Mouse (Mus musculus): ENCODE measurements around the gene Lias. TPM values are rescaled to one million over a fixed set of nuclear protein-coding genes. Genes with fewer than 3 reads are reported as not detected.

The Lias gene
- polyA plus RNA-seq, 1 experiment from 2014 or later, result 66.6 TPM

- H3K4me1 ChIP-seq, result peaks cover 20% of the 10 kb centered on the region
- H3K9ac ChIP-seq, result peak overlapping the region; percentile 78
- H3K4me2 ChIP-seq, result peak overlapping the region; percentile 84
- H3K9me3 ChIP-seq, result no peaks in the 10 kb centered on the region
- peaks cover 41% of the 10 kb centered on the region for H3K36me3 ChIP-seq (replicated peaks)
- ATAC-seq (ENCODE audit: low FRiP score), result peak; percentile 51
- 0 out of 2 replicates have a peak overlapping the region, but pooled peaks have one; percentile 66 for H3K27ac ChIP-seq
- no peaks in the 10 kb centered on the region for H3K27me3 ChIP-seq
- WGBS, result 3% methylated on average over 12 of the region's 12 CpGs
- H3K4me3 ChIP-seq (replicated peaks), result peak overlapping the region; percentile 98
Observed at GRCm38 (mm10) chr5:65391753-65392152, 456 bp downstream of the Lias start.

GRCm38 (mm10) chr5:65394425-65394824 lies 3.1 kb downstream of the Lias start:
- WGBS, result 92% methylated on average over 7 of the region's 7 CpGs
- peaks cover 43% of the 10 kb centered on the region for H3K36me3 ChIP-seq (replicated peaks)
- peaks cover 11% of the 10 kb centered on the region for H3K4me1 ChIP-seq

GRCm38 (mm10) chr5:65401251-65401994 lies 10.1 kb downstream of the Lias start:
- H3K36me3 ChIP-seq (replicated peaks), result peaks cover 72% of the 10 kb centered on the region
- H3K4me1 ChIP-seq, result no peaks in the 10 kb centered on the region
- no peak overlapping the region for H3K4me3 ChIP-seq (replicated peaks)
- H3K4me2 ChIP-seq, result no peak overlapping the region
- no peak overlapping the region for H3K9ac ChIP-seq
- H3K27me3 ChIP-seq, result no peaks in the 10 kb centered on the region
- peak; percentile 55; the same call in 1 of the 2 replicates for ATAC-seq (ENCODE audit: low FRiP score)
- H3K9me3 ChIP-seq, result no peaks in the 10 kb centered on the region
- H3K27ac ChIP-seq, result no peak overlapping the region
- 29% methylated on average over 2 of the region's 2 CpGs for WGBS

More at GRCm38 (mm10) chr5:65394425-65394824, 3.1 kb downstream of the Lias start:
- no peaks in the 10 kb centered on the region for H3K27me3 ChIP-seq
- no peak overlapping the region for H3K4me2 ChIP-seq
- ATAC-seq (ENCODE audit: low FRiP score), result no peak
- no peak overlapping the region for H3K9ac ChIP-seq
- no peak overlapping the region for H3K4me3 ChIP-seq (replicated peaks)
- no peak overlapping the region for H3K27ac ChIP-seq
- no peaks in the 10 kb centered on the region for H3K9me3 ChIP-seq

- WGBS, result 22% methylated on average over 12 of the region's 12 CpGs
- ATAC-seq (ENCODE audit: low FRiP score), result no peak
- H3K4me1 ChIP-seq, result peaks cover 6% of the 10 kb centered on the region
- no peak overlapping the region for H3K4me2 ChIP-seq
- H3K9ac ChIP-seq, result peak overlapping the region; percentile 27; the same call in 1 of the 2 replicates
- H3K36me3 ChIP-seq (replicated peaks), result peaks cover 53% of the 10 kb centered on the region
- peak overlapping the region; percentile 50; the same call in 1 of the 2 replicates for H3K27ac ChIP-seq
- no peaks in the 10 kb centered on the region for H3K9me3 ChIP-seq
- H3K4me3 ChIP-seq (replicated peaks), result no peak overlapping the region
- H3K27me3 ChIP-seq, result no peaks in the 10 kb centered on the region
Observed at GRCm38 (mm10) chr5:65407989-65408388, 16.7 kb downstream of the Lias start.

- 17% methylated on average over 26 of the region's 26 CpGs for WGBS
- Histone ChIP-seq H3K4me3 (replicated peaks) (no peak overlapping the region), H3K36me3 (replicated peaks) (peaks cover 57% of the 10 kb centered on the region), H3K9ac (no peak overlapping the region), H3K4me2 (peak overlapping the region; percentile 23; the same call in 1 of the 2 replicates), H3K27me3 (no peaks in the 10 kb centered on the region), H3K4me1 (peaks cover 8% of the 10 kb centered on the region; the same call in 1 of the 2 replicates), H3K27ac (no peak overlapping the region), H3K9me3 (no peaks in the 10 kb centered on the region)
- no peak for ATAC-seq (ENCODE audit: low FRiP score)
Observed at GRCm38 (mm10) chr5:65415653-65416458, 24.6 kb downstream of the Lias start.

GRCm38 (mm10) chr5:65419136-65419535 lies 27.8 kb downstream of the Lias start:
- Histone ChIP-seq H3K4me2 (no peak overlapping the region), H3K9ac (no peak overlapping the region), H3K4me3 (replicated peaks) (no peak overlapping the region), H3K4me1 (peaks cover 8% of the 10 kb centered on the region; the same call in 1 of the 2 replicates), H3K27me3 (no peaks in the 10 kb centered on the region), H3K36me3 (replicated peaks) (peaks cover 68% of the 10 kb centered on the region), H3K9me3 (no peaks in the 10 kb centered on the region), H3K27ac (no peak overlapping the region)
- WGBS, result 66% methylated on average over 10 of the region's 10 CpGs
- ATAC-seq (ENCODE audit: low FRiP score), result no peak

- Histone ChIP-seq H3K4me3 (replicated peaks) (no peak overlapping the region), H3K4me2 (no peak overlapping the region), H3K27ac (no peak overlapping the region), H3K9me3 (no peaks in the 10 kb centered on the region), H3K27me3 (no peaks in the 10 kb centered on the region), H3K9ac (no peak overlapping the region), H3K4me1 (peaks cover 4% of the 10 kb centered on the region; the same call in 1 of the 2 replicates), H3K36me3 (replicated peaks) (peaks cover 70% of the 10 kb centered on the region)
- no peak for ATAC-seq (ENCODE audit: low FRiP score)
- 81% methylated on average over 6 of the region's 6 CpGs for WGBS
Observed at GRCm38 (mm10) chr5:65420822-65421221, 29.5 kb downstream of the Lias start.

GRCm38 (mm10) chr5:65422803-65423202 lies 31.5 kb downstream of the Lias start:
- peaks cover 63% of the 10 kb centered on the region for H3K36me3 ChIP-seq (replicated peaks)
- no peak overlapping the region for H3K27ac ChIP-seq
- WGBS, result 93% methylated on average over 8 of the region's 8 CpGs
- ATAC-seq (ENCODE audit: low FRiP score), result no peak
- H3K9me3 ChIP-seq, result no peaks in the 10 kb centered on the region
- H3K4me2 ChIP-seq, result no peak overlapping the region
- H3K27me3 ChIP-seq, result no peaks in the 10 kb centered on the region
- no peak overlapping the region for H3K9ac ChIP-seq
- no peak overlapping the region for H3K4me3 ChIP-seq (replicated peaks)
- H3K4me1 ChIP-seq, result no peaks in the 10 kb centered on the region; the same call in 1 of the 2 replicates

- H3K9ac ChIP-seq, result no peak overlapping the region
- peaks cover 55% of the 10 kb centered on the region for H3K36me3 ChIP-seq (replicated peaks)
- no peaks in the 10 kb centered on the region for H3K9me3 ChIP-seq
- H3K4me1 ChIP-seq, result no peaks in the 10 kb centered on the region; the same call in 1 of the 2 replicates
- no peak overlapping the region for H3K27ac ChIP-seq
- ATAC-seq (ENCODE audit: low FRiP score), result no peak
- no peak overlapping the region for H3K4me3 ChIP-seq (replicated peaks)
- WGBS, result 93% methylated on average over 6 of the region's 6 CpGs
- no peaks in the 10 kb centered on the region for H3K27me3 ChIP-seq
- H3K4me2 ChIP-seq, result no peak overlapping the region
Observed at GRCm38 (mm10) chr5:65424215-65424614, 32.9 kb downstream of the Lias start.

GRCm38 (mm10) chr5:65425251-65425650 lies 34.0 kb downstream of the Lias start:
- no peak overlapping the region for H3K9ac ChIP-seq
- ATAC-seq (ENCODE audit: low FRiP score), result no peak
- no peak overlapping the region for H3K4me2 ChIP-seq
- 89% methylated on average over 5 of the region's 5 CpGs for WGBS
- H3K4me3 ChIP-seq (replicated peaks), result no peak overlapping the region
- no peaks in the 10 kb centered on the region for H3K9me3 ChIP-seq
- H3K27ac ChIP-seq, result no peak overlapping the region
- peaks cover 51% of the 10 kb centered on the region for H3K36me3 ChIP-seq (replicated peaks)
- no peaks in the 10 kb centered on the region for H3K4me1 ChIP-seq
- H3K27me3 ChIP-seq, result no peaks in the 10 kb centered on the region

GRCm38 (mm10) chr5:65428321-65428720 lies 37.0 kb downstream of the Lias start:
- Histone ChIP-seq H3K9ac (no peak overlapping the region), H3K27ac (no peak overlapping the region), H3K9me3 (no peaks in the 10 kb centered on the region), H3K4me3 (replicated peaks) (no peak overlapping the region), H3K27me3 (no peaks in the 10 kb centered on the region), H3K4me2 (no peak overlapping the region), H3K4me1 (no peaks in the 10 kb centered on the region), H3K36me3 (replicated peaks) (peaks cover 21% of the 10 kb centered on the region)
- ATAC-seq (ENCODE audit: low FRiP score), result no peak
- 27% methylated on average over 4 of the region's 4 CpGs for WGBS

- Histone ChIP-seq H3K9me3 (no peaks in the 10 kb centered on the region), H3K27me3 (no peaks in the 10 kb centered on the region), H3K4me2 (no peak overlapping the region), H3K4me3 (replicated peaks) (no peak overlapping the region), H3K9ac (no peak overlapping the region), H3K27ac (no peak overlapping the region), H3K4me1 (peaks cover 6% of the 10 kb centered on the region), H3K36me3 (replicated peaks) (peaks cover 16% of the 10 kb centered on the region)
- no peak for ATAC-seq (ENCODE audit: low FRiP score)
- WGBS, result 91% methylated on average over 5 of the region's 5 CpGs
Observed at GRCm38 (mm10) chr5:65429441-65429840, 38.1 kb downstream of the Lias start.

Data from forebrain, embryonic 12.5 days (tissue).